Mouse (Mus musculus): ENCODE data around the gene Exosc6. TPM values are rescaled to one million over a fixed set of nuclear protein-coding genes. Genes with fewer than 3 reads are reported as not detected.

Gene Exosc6
- total RNA-seq, 1 experiment from 2014 or later, result 5.7 TPM

Other genes starting within 250 kb of the Exosc6 start
- gene Cog4, start 209.7 kb upstream of the Exosc6 start, total RNA-seq (2017), result 31.6 to 42.9 TPM (median 40.7 TPM) in 3 replicates
- gene Sf3b3, start 209.6 kb upstream of the Exosc6 start, total RNA-seq (2017), result 79.7 to 124 TPM (median 114 TPM) in 3 replicates
- 2.9 to 7.2 TPM (median 2.9 TPM) in 3 replicates for gene Fuk, start 153.9 kb upstream of the Exosc6 start, total RNA-seq (2017)
- gene St3gal2, start 136.4 kb upstream of the Exosc6 start, total RNA-seq (2017), result 3.6 to 10.5 TPM (median 5.7 TPM) in 3 replicates
- gene Ddx19a, start 58.5 kb upstream of the Exosc6 start, total RNA-seq (2017), result 26.0 to 30.5 TPM (median 27.2 TPM) in 3 replicates
- gene Ddx19b, start 24.6 kb upstream of the Exosc6 start, total RNA-seq (2017), result 11.0 to 15.2 TPM (median 14.4 TPM) in 3 replicates
- gene Aars, start 23.2 kb upstream of the Exosc6 start, total RNA-seq (2017), result 21.3 to 43.8 TPM (median 39.0 TPM) in 3 replicates
- not detected in 3 replicates for gene Clec18a, start 36.1 kb downstream of the Exosc6 start, total RNA-seq (2017)
- gene Pdpr, start 38.3 kb downstream of the Exosc6 start, total RNA-seq (2017), result 14.7 to 21.9 TPM (median 18.5 TPM) in 3 replicates
- 38.0 to 80.4 TPM (median 38.5 TPM) in 3 replicates for gene Glg1, start 202.9 kb downstream of the Exosc6 start, total RNA-seq (2017)
- gene Rfwd3, start 243.9 kb downstream of the Exosc6 start, total RNA-seq (2017), result 29.3 to 34.8 TPM (median 33.1 TPM) in 3 replicates